Mouse (Mus musculus) cerebellum, adult 2 months (tissue): ENCODE measurements around the gene Aqp12. TPM values are rescaled to one million over a fixed set of nuclear protein-coding genes. Genes with fewer than 3 reads are reported as not detected.

Experiments
- DNase-seq, 2 experiments: peaks; one replicate each; pipeline ENCODE4 v3.0.0; 2021
- H3K27ac ChIP-seq: fragments of 200-500 bp; 2 replicates; pipeline ENCODE4 v1.5.1; 2012; ENCODE audit warnings: low read length, control low read depth, inconsistent platforms; ENCODE audit not compliant: insufficient read depth
- H3K27me3 ChIP-seq: fragments of 200-500 bp; 2 replicates; pipeline ENCODE4 v1.6.1; 2012; ENCODE audit warnings: inconsistent platforms, mild to moderate bottlenecking, low read length, moderate library complexity; ENCODE audit not compliant: control insufficient read depth, insufficient read depth
- H3K4me1 ChIP-seq: fragments of 200-500 bp; 2 replicates; pipeline ENCODE4 v1.6.1; 2011; ENCODE audit warnings: low read length; ENCODE audit not compliant: control insufficient read depth, insufficient read depth
- H3K4me3 ChIP-seq: fragments of 200-500 bp; replicated peaks from 2 replicates; pipeline ENCODE3; 2011; ENCODE audit warnings: mild to moderate bottlenecking, low read depth, low read length, control low read depth; ENCODE audit not compliant: insufficient read depth
- CTCF ChIP-seq: fragments of 200-500 bp; IDR thresholded peaks from 2 replicates; pipeline ENCODE4 v1.5.1; 2011; ENCODE audit warnings: low read depth, mild to moderate bottlenecking, control low read depth, low read length, moderate library complexity, borderline replicate concordance; ENCODE audit not compliant: insufficient read depth
- POLR2A ChIP-seq: fragments of 200-500 bp; IDR thresholded peaks from 2 replicates; pipeline ENCODE4 v1.6.1; 2011; ENCODE audit warnings: low read length, control low read depth, borderline replicate concordance; ENCODE audit not compliant: insufficient read depth
- WGBS: fragments of 180-500 bp; shearing (Covaris S2); methylation state at CpG from one replicate; pipeline ENCODE4 v1.1.7; 2018; 5-methylcytosine and 5-hydroxymethylcytosine counted together
- polyA plus RNA-seq: library from polyadenylated mRNA; depleted of rRNA; stranded (reverse); fragments of >200 nt; gene quantifications from 2 replicates; pipeline ENCODE4 v1.2.3, GENCODE M21; 2012

The Aqp12 gene
- polyA plus RNA-seq, 1 experiment: not detected

GRCm38 (mm10) chr1:93020602-93021001 is 14.5 kb downstream of the Aqp12 start:
- H3K27me3 ChIP-seq: no peaks in the 10 kb centered on the region
- TF ChIP-seq CTCF: no peak
- WGBS: 87% methylated on average over 4 of the region's 4 CpGs
- DNase-seq: no peak
- no peak overlapping the region for H3K4me3 ChIP-seq
- peaks cover 30% of the 10 kb centered on the region for H3K4me1 ChIP-seq
- no peak overlapping the region for H3K27ac ChIP-seq

GRCm38 (mm10) chr1:93026600-93026999 is 20.5 kb downstream of the Aqp12 start:
- TF ChIP-seq POLR2A (no peak), CTCF (no peak)
- DNase-seq: no peak
- 84% methylated on average over 8 of the region's 8 CpGs for WGBS

GRCm38 (mm10) chr1:93029387-93029786 is 23.3 kb downstream of the Aqp12 start:
- TF ChIP-seq CTCF (no peak), POLR2A (no peak)
- Histone ChIP-seq H3K4me1 (peaks cover 10% of the 10 kb centered on the region), H3K27me3 (no peaks in the 10 kb centered on the region), H3K4me3 (no peak overlapping the region), H3K27ac (no peak overlapping the region)
- 96% methylated on average over 10 of the region's 10 CpGs for WGBS
- no peak for DNase-seq

More at GRCm38 (mm10) chr1:93026600-93026999, 20.5 kb downstream of the Aqp12 start:
- Histone ChIP-seq H3K4me1 (peaks cover 10% of the 10 kb centered on the region), H3K4me3 (no peak overlapping the region), H3K27ac (no peak overlapping the region), H3K27me3 (no peaks in the 10 kb centered on the region)

- WGBS: 80% methylated on average over 2 of the region's 2 CpGs
- peaks cover 10% of the 10 kb centered on the region for H3K4me1 ChIP-seq
- no peak overlapping the region for H3K27ac ChIP-seq
- no peaks in the 10 kb centered on the region for H3K27me3 ChIP-seq
- TF ChIP-seq CTCF (no peak), POLR2A (no peak)
- DNase-seq: no peak
- no peak overlapping the region for H3K4me3 ChIP-seq
Observed at GRCm38 (mm10) chr1:93030060-93030459, 23.9 kb downstream of the Aqp12 start.

GRCm38 (mm10) chr1:93031199-93031598 is 25.1 kb downstream of the Aqp12 start:
- TF ChIP-seq CTCF (no peak), POLR2A (no peak)
- WGBS: 85% methylated on average over 3 of the region's 3 CpGs
- Histone ChIP-seq H3K27ac (no peak overlapping the region), H3K4me3 (no peak overlapping the region), H3K4me1 (peaks cover 10% of the 10 kb centered on the region), H3K27me3 (no peaks in the 10 kb centered on the region)
- no peak for DNase-seq

- H3K27ac ChIP-seq: no peak overlapping the region
- no peak for TF ChIP-seq CTCF
- H3K4me1 ChIP-seq: no peaks in the 10 kb centered on the region
- H3K4me3 ChIP-seq: no peak overlapping the region
- 46% methylated on average over 8 of the region's 8 CpGs for WGBS
- no peaks in the 10 kb centered on the region for H3K27me3 ChIP-seq
- no peak for DNase-seq
Observed at GRCm38 (mm10) chr1:93033989-93034388, 27.9 kb downstream of the Aqp12 start.

DNA sequence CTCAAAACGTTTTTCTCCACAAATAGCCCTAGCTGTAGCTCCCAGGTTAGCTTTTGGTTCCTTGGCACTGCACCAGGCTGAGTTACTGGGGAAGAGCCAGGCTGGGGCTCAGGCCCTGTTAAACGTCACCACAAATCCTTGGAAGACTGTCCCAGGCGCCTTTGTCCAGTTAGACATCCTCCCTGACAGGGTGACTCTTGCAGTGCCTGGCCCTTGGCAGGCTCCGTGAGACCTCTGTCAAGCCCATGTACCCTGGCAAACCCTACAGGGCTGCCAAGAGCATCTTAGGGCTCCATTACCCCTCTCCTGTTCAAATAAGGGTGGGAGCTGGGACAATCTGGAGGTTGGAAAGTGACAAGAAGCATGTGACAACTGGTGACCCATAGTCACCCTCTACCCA is 29.8 kb downstream of the Aqp12 start:
- DNase-seq: no peak
- Histone ChIP-seq H3K27me3 (no peaks in the 10 kb centered on the region), H3K4me3 (no peak overlapping the region), H3K27ac (no peak overlapping the region), H3K4me1 (no peaks in the 10 kb centered on the region)
- 26% methylated on average over 4 of the region's 4 CpGs for WGBS
- TF ChIP-seq CTCF (no peak), POLR2A (no peak)

GRCm38 (mm10) chr1:93046153-93046789 is 40.1 kb downstream of the Aqp12 start:
- no peaks in the 10 kb centered on the region for H3K27me3 ChIP-seq
- H3K4me3 ChIP-seq: no peak overlapping the region
- H3K27ac ChIP-seq: no peak overlapping the region
- no peak for DNase-seq
- TF ChIP-seq POLR2A (no peak), CTCF (no peak)
- H3K4me1 ChIP-seq: peaks cover 36% of the 10 kb centered on the region
- 92% methylated on average over 10 of the region's 10 CpGs for WGBS
